Mouse (Mus musculus) right cerebral cortex, adult 18-20 months (tissue): ENCODE results near the gene Pan2.
"Not testable (repeated sequence)": the region's sequence is repeated elsewhere in the genome, so short reads cannot be mapped to it uniquely, and the experiment has no call there.

ENCODE experiments used
- DNase-seq: peaks from one replicate; pipeline ENCODE4 v3.0.0; 2022; ENCODE audit warnings: mixed read lengths

The Pan2 gene

DNA sequence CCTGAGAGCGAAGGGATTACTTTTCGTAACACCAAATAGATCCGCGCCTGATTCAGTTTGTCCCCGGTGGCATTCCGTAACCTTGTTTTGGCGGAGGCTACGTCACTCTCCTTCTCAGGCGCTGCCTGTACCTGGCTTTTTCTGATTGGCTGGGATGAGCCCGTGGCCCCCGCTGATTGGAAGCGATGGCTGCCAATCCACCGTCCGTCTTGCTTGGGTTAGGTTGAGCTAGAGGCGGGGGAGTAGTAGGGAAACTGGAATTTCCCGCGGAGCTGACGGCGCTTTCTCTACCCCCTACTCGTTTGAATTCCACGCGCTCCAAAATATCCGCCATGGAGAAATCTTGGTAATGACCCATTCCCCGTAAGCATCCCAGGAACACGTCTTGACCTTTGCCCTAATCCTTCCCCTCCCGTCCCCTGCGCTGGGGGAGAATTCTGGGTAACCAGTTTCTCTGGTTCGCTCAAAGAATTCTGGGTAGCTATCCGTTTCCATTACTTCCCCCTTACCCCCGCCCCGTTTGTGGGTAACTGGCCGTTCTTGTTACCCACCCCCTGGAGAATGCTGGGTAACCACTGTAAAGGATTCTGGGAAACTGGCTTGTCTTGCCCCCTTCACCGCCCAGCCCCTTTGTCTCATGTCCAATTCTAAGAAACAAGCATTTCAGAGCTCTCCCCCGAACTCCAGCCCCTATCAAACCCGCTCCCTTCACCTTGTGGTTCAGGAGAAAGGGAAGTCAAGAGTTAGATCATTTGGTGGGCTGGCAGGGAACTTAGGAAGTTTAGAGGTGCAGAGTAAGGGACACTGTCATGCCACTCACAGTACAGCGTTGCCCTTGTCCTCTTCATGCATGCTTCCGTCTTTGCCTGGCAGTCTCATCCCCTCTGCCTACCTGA lies at the start of gene Pan2:
TSS of gene Pan2 (plus strand) at position 210 of the 896 bp plus-strand sequence.
- peak; percentile 100 for DNase-seq

DNA sequence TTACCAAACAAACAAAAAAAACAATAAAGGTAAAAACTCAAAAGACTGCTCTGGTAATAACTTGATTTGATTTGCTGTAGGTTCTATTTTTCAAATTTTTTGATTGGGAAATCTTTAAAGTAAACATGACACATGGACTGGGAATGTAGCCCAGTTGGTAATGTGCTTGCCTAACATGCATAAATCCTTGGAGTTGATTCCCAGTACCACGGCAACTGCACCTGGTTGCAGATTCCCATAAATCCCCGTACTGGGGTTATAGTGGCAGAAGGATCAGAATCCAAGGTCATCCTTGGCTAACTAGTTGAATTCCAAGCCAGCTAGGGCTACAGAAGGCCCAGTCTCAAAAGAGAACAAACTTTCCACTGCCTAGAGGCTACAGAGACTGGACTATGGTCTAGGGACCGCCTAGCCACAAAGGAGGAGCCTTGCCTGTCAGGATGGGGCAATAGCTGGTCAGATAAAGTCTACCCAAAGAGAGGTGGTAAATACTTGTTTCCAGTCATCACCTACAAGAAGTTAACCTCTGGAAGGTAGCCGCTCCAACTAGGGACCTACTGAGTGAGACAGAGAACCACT lies 49.4 kb upstream of the Pan2 start, which contains the start of gene Apon:
TSS of gene Apon (plus strand) at position 420 of the 579 bp plus-strand sequence.
- no peak for DNase-seq

DNA sequence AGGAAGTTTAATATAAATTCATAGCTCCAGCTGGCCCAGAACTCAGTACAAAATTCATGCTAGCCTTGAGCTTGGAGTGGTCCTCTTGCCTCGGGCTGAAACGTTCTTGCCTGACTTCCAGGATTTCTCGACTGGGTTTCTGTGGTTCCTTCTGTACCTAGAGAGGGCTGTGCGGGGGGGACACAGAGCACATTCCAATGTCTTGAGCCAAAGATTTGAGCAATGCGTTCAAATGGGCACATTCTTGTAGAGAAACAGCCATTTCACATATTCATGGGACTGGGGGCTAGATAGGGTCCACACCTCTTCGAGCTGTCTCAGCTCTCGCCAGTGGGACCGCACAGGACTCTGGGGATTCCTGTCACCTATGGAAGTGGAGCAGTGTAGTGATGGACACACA lies 47.2 kb upstream of the Pan2 start:
- DNase-seq = no peak

DNA sequence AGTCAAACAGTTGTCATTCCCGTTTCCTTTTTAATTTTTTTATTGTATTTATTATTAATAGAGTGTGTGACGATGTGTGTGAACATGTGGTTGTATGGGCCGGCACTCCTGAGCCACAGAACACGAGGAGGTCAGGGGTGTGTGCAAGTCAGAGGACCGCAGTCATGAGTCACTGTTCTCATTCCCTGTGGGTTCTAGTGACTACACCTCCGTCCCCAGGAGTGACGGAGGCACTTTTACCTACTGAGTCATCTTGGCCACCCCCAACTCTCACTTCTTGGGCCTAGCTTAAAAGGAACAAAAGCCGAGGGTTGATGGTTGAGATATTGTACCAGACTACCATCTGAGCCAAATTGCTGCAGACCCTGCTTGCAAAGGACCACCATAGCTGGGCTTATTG lies 46.8 kb upstream of the Pan2 start:
- peak; percentile 39 for DNase-seq

DNA sequence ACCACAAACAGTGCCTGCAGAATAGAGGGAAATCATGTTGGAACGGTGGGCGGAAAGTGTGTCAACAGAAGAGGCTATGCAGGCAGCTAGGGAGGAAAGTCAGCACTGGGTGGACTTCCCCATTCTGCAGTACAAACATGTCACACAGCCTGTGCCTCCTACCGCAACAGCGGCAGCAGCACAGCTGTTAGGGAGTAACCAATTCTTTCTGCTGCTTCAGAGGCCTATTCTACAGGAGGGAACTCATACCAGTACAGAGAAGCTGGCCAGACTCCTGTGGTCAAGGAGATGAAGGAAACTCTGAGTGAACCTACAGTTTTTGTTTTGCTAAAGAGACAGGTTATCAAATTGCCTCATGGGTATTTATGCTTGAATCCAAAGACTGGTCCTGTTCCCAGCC lies 44.2 kb upstream of the Pan2 start:
- no peak for DNase-seq

DNA sequence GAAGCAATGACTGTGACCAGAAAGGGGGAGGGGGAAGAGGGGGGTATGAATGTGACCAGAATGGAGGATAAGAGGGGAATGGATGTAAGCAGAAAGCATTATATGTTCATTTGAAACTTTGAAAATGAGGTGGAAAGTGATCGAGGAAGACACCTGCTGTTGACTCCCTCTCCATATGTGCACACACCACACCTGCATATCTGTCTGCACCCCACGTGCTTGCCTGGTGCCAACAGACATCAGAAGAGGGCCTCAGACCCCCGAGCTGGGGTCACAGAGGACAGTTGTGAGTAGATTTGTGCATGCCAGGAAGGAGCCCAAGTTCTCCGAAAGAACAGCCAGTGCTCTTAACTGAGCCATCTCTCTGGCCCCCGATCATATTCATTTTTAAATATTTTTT lies 43.2 kb upstream of the Pan2 start:
- DNase-seq = no peak

DNA sequence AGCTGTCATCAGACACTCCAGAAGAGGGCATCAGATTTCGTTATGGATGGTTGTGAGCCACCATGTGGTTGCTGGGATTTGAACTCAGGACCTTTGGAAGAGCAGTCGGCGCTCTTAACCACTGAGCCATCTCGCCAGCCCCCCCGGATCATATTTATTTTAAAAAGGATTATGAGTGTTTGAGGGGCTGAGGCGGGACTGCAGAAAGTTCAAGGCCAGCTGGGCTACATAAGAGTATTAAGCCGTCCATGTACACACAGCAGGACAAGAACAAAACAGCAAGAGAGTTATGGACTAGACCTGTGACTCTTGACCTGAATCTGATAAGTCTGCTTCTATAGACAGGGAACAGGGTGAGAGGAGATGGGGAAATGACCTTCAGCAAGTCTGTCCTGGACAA lies 42.8 kb upstream of the Pan2 start:
- not testable (repeated sequence) for DNase-seq

DNA sequence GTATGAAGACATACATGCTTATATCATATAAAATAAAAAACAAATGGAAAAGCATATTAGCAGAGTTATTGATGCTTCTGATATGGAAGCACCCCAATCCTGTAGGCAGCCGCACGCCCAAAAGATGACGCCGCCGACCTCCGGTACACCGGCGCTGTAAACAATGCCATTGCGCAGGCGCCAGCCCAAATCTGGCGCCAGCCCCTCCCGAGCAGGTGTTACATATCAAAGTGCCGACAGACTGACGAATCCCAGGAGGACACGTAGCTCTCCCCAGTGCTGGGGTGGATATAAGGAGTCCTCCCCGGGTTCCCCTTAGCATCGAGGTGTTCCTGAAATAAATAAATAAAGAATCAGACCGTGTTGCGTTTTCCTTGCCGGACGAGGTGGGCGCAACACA lies 40.8 kb upstream of the Pan2 start:
- DNase-seq = no peak

DNA sequence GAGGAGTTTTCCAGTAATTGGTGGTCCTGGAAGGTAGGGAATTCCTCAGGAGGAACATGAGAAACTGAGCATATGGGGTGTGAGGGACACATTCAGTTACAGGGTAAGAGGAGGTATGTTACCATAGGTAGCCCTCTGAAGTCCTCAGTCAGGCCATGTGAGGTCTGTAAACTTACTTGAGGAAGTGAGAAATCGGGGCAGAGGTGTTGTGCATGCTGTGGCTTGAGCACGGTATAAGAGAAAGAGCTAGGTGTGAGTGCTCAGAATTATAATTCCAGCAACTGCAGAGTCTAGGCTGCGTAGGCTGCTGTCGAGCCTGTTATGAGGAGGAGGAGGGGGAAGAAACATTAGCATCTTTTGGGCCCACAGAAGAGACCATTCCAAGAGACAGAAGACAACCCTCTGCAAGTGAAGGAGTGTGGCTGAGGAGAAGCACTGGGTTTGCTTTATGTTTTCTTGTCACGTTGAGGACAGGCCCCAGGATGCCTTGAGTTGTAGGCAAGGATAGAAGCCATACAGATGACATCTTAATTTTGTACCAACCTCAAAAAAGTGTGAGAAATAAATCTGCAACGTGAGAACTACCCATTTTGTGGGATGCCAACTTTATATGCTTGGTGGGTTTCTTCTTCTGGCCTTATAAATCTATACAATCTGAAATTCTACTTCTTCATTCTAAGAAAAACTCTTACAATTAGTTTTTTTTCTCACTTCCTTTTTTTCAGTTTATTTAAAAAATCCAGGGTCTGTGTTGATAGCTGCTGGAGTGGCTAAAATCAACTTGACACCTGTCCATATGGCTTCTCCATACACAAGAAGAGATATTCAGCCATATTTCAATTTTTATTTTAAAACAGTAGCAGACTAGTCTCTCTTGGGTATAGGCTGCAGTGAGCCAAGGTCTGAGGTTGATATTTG lies 39.5 kb upstream of the Pan2 start:
- peak; percentile 42 for DNase-seq

DNA sequence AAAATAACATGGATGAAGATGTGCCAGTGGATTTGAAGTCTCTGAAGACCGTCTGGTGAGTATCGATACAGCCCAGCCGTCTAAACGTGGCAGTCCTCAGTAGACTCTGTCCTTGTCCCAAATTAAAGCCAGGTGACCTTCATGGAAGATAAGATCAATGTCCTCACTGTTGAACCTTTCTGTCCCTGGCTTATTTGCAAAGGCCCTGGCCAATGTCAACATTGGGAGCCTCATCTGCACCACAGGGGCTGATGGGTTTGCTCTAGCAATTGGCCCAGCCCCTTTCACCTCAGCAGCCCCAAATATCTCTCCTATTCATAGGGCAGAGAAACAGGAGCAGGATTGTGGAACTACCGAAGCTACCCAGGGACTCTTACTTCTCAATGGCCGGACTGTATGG lies 34.8 kb upstream of the Pan2 start, which contains the start of gene Apof:
TSS of gene Apof (plus strand) at position 301 of the 400 bp plus-strand sequence.
- no peak for DNase-seq

DNA sequence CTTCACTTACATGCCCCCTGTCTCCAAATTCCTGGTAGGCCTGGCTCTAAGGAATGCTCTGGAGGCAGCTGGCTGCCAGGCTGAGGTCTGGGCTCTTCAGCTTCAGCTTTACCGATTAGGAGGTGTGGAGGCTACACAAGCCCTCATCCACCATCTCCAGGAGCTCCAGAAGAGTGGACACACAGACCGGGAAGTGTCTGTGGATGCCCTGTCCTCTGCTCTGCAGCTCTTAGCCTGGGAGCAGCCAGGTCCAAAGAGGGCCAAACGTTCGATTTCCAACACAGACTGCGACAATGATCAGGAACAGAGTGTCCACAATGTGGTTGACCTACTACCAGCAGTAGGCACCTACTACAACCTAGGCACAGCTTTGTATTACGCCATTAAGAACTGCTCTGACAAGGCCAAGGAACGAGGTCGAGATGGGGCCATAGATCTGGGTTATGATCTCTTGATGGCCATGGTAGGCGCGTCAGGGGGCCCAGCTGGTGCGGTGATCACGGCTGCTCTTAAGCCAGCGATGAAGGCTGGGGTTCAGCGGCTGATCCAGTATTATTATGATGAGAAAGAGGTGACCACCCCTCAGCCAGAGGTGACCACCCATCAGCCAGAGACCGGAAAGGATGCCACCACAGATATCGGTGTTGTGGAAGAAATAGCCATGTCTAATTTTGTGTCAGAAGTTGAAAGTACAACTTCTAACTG lies 33.8 kb upstream of the Pan2 start:
- DNase-seq = no peak

DNA sequence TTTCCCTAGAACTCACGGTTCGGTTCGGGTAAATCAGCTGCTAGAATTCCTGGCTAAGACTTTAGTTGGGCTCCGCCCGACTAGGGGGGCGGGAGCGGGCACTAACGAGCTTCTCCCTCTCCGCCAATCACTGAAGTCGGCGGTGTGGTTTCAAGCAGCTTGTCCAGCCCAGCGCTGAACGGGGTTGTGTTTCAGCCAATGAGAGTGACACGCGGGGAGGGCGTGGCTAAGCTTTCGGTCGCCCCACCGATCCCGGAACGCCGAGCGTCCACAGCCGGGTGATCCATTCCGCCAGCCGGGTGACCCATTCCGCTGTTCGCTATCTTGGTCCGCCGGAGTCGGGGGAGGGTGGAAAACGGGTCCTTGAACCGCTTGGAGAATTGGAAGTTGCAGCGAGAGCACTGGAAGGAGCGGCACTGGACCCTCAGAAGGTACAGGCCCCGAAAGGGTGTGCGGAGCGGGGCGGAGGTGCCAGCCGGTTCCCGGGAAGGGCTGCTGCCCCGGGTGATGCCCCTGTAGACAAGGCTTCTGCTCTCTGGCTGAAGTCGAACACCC lies 32.8 kb upstream of the Pan2 start, which contains the start of gene Stat2:
TSS of gene Stat2 (plus strand) at position 273 of the 555 bp plus-strand sequence.
- peak; percentile 98 for DNase-seq

DNA sequence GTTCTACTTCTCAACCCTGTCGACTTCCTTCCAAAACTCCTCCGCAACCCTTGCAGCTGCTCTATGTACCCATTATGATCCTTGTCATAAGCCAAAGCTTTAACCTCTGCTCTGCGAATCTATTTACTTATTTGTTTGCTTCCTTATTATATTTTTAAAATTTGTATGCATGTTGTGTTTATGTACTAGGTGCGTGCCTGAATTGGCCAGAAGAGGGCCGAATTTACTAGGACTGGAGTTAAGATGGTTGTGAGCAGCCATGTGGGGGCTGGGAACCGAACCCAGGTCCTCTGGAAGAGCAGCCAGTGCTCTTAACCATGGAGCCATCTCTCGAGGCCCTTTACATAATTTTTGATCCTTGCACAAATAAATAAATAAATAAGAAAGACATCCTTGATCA lies 32.3 kb upstream of the Pan2 start:
- no peak for DNase-seq

DNA sequence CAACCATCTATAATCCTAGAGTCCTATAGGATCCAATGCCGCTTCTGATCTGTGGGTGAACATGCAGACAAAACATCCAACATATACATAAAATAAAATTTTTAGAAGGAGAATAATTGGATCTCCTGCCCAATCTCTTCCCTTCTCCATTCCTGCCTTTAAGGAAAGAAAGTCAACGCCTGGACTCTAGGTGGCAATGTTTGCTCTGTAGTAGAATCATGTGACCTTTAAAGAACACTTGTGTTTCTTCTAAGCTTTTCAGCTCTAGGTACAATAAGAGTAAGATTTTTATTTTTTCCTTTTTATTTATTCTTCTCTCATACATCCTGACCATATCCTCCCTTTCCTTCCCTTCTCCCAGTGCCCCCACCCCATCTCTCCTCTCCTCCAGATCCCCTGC lies 31.3 kb upstream of the Pan2 start:
- no peak for DNase-seq

DNA sequence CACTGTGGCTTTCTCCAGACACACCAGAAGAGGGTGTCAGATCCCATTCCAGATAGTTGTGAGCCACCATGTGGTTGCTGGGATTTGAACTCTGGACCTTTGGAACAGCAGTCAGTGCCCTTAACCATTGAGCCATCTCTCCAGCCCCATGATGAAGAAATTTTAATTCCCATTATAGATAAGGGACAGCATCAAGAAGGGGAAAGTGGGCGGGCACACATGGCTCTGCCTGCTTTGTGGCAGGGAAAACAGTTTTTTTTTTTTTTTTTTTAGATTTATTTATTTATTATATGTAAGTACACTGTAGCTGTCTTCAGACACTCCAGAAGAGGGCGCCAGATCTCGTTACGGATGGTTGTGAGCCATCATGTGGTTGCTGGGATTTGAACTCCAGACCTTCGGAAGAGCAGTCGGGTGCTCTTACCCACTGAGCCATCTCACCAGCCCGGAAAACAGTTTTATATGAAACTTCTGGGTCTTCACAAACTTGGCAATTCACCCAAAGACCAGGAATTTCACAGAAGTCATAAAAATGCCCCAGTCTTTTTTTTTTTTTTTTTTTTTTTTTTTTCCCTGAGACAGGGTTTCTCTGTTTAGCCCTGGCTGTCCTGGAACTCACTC lies 30.2 kb upstream of the Pan2 start:
- DNase-seq = not testable (repeated sequence)

DNA sequence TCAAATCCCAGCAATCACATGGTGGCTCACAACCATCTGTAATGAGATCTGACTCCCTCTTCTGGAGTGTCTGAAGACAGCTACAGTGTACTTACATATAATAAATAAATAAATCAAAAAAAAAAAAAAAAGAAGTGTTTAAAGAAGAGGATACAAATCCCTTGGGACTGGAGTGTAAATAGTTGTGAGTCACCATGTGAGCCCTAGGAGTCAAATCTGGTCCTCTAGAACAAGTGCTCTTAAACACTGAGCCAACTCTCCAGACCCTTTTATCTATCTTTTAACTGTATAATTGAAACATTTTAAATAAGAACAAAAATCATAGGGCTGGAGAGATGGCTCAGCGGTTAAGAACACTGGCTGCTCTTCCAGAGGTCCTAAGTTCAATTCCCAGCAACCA lies 27.8 kb upstream of the Pan2 start:
- DNase-seq = not testable (repeated sequence)

DNA sequence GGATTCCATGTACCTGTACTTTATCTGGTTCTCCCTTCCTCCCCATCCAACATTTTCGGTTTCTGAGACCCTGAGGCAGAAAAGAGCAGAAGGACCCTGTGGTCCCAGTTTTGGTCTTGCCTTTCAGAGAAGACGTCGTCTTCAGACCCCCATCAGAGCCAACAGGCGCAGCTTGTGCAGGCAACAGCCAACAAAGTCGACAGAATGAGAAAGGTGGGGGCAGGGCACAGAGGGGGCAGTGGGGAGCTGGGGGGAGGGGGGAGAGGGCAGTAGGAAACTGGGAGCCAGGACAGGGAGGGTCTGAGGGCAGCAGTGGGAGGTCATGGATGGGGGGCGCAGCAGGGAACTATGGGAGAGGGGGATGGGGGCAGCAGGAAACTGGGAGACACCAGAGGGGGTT lies 25.0 kb upstream of the Pan2 start:
- DNase-seq = no peak

DNA sequence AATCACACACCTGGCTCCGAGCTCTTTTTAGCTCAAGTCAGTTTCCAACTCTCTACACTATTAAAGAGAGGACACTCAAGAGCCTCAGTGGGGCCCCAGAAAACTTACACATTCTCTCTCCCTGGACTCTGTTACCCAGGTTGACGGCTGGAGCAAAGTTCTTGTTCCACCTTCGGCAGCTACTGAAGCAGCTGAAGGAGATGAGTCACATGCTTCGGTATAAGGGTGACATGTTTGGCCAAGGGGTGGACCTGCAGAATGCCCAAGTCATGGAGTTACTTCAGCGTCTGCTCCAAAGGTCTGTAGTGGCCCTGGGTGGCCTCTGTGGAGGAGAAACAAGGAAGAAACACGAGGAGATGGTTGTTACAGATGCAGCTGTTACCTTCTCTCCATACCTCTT lies 22.2 kb upstream of the Pan2 start:
- DNase-seq = no peak

DNA sequence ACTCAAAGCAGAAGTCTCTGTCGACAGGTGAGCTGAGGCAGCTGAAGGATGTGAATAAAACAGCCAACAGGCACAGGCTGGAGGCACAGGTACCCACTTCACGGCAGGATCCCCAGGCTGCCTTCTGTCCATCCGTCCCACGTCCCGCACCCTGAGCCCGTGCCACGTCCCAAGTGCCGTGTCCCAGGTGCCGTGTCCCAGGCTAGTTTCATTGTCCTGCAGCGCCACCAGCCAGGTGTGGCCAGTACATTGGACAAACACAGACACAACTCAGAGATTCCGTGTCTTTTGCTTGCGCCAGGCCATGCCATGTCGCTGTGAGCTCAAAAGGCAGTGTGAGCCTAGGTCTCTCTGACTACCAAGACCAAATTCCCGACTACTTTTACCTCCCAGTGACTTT lies 21.5 kb upstream of the Pan2 start:
- DNase-seq = no peak

DNA sequence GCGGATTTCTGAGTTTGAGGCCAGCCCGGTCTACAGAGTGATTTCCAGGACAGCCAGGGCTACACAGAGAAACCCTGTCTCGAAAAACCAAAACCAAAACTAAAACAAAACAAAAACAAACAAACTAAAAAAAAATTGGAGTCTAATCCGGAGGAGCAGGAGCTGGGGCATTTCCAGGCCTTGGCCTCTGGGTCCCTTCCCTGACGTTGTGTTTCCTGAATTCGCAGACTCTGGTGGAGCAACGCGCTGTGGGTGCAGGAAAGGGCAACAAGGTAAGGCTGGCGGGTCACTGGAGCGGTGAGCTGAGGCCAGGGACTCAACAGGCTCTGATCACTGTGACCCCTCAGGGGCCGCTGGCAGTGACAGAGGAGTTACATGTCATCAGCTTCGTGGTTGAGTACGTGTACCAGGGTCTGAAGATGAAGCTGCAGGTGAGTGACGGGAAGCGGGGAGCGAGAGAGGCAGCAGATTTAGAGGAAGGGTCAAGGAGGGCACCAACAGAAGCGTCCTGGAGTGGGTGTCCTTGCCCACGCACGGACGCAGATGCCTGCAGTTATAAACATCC lies 20.2 kb upstream of the Pan2 start:
- no peak for DNase-seq
